Mouse (Mus musculus): ENCODE measurements around the gene Slc25a44. TPM values are rescaled to one million over a fixed set of nuclear protein-coding genes. Genes with fewer than 3 reads are reported as not detected.
A peak's percentile ranks its signal among the peaks of the same experiment; 100 is the strongest.

Gene Slc25a44
- polyA plus RNA-seq, 2 experiments, result 19.1 to 21.2 TPM

- Histone ChIP-seq H3K9me3 (ENCODE audit: control insufficient read depth, low read length) (no peaks in the 10 kb centered on the region), H3K27me3 (ENCODE audit: control insufficient read depth, insufficient read depth, low read length) (no peaks in the 10 kb centered on the region), H3K4me1 (ENCODE audit: control insufficient read depth, insufficient read depth, low read length) (0 out of 2 replicates have a peak, but pooled peaks cover 6% of the 10 kb centered on the region), H3K36me3 (ENCODE audit: control insufficient read depth, insufficient read depth, low read length) (no peaks in the 10 kb centered on the region), H3K4me2 (replicated peaks; ENCODE audit: low read depth, low read length, severe bottlenecking) (peak overlapping the region; percentile 43), H3K4me3 (replicated peaks; ENCODE audit: low read length) (peak overlapping the region; percentile 18), H3K27ac (replicated peaks; ENCODE audit: low read depth, low read length) (no peak overlapping the region), H3K9ac (ENCODE audit: low read depth, low read length, severe bottlenecking) (peak overlapping the region; percentile 34; the same call in 1 of the 2 replicates)
- 3% methylated on average over 14 of the region's 14 CpGs for WGBS
- ATAC-seq (ENCODE audit: low FRiP score, low read depth) (no peak), DNase-seq (ENCODE audit: low spot score) (no peak)
- no peak for TF ChIP-seq POLR2A (IDR thresholded peaks at IDR 0.05; ENCODE audit: borderline replicate concordance, extremely low read depth, insufficient read depth, insufficient read length)
These were observed 33.9 kb upstream of the Slc25a44 start for GRCm38 (mm10) chr3:88458778-88459219.

- 69% methylated on average over 7 of the region's 7 CpGs for WGBS
- H3K36me3 ChIP-seq (ENCODE audit: control insufficient read depth, insufficient read depth, low read length), result no peaks in the 10 kb centered on the region
- no peaks in the 10 kb centered on the region for H3K9me3 ChIP-seq (ENCODE audit: control insufficient read depth, low read length)
- H3K27me3 ChIP-seq (ENCODE audit: control insufficient read depth, insufficient read depth, low read length), result no peaks in the 10 kb centered on the region
- ATAC-seq (ENCODE audit: low FRiP score, low read depth) (no peak), DNase-seq (ENCODE audit: low spot score) (no peak)
- no peak overlapping the region for H3K27ac ChIP-seq (replicated peaks; ENCODE audit: low read depth, low read length)
- no peak overlapping the region for H3K4me3 ChIP-seq (replicated peaks; ENCODE audit: low read length)
- no peak for TF ChIP-seq POLR2A (IDR thresholded peaks at IDR 0.05; ENCODE audit: borderline replicate concordance, extremely low read depth, insufficient read depth, insufficient read length)
- 0 out of 2 replicates have a peak, but pooled peaks cover 6% of the 10 kb centered on the region for H3K4me1 ChIP-seq (ENCODE audit: control insufficient read depth, insufficient read depth, low read length)
- H3K9ac ChIP-seq (ENCODE audit: low read depth, low read length, severe bottlenecking), result no peak overlapping the region
- H3K4me2 ChIP-seq (replicated peaks; ENCODE audit: low read depth, low read length, severe bottlenecking), result no peak overlapping the region
These were observed 32.0 kb upstream of the Slc25a44 start for GRCm38 (mm10) chr3:88456746-88457532.

GRCm38 (mm10) chr3:88456313-88456712 is 31.4 kb upstream of the Slc25a44 start:
- H3K9ac ChIP-seq (ENCODE audit: low read depth, low read length, severe bottlenecking), result no peak overlapping the region
- TF ChIP-seq POLR2A (IDR thresholded peaks at IDR 0.05; ENCODE audit: borderline replicate concordance, extremely low read depth, insufficient read depth, insufficient read length), result no peak
- H3K4me1 ChIP-seq (ENCODE audit: control insufficient read depth, insufficient read depth, low read length), result 0 out of 2 replicates have a peak, but pooled peaks cover 6% of the 10 kb centered on the region
- H3K4me2 ChIP-seq (replicated peaks; ENCODE audit: low read depth, low read length, severe bottlenecking), result no peak overlapping the region
- DNase-seq (ENCODE audit: low spot score), result no peak
- no peaks in the 10 kb centered on the region for H3K36me3 ChIP-seq (ENCODE audit: control insufficient read depth, insufficient read depth, low read length)
- no peak overlapping the region for H3K4me3 ChIP-seq (replicated peaks; ENCODE audit: low read length)
- no peaks in the 10 kb centered on the region for H3K9me3 ChIP-seq (ENCODE audit: control insufficient read depth, low read length)
- no peaks in the 10 kb centered on the region for H3K27me3 ChIP-seq (ENCODE audit: control insufficient read depth, insufficient read depth, low read length)
- WGBS, result 86% methylated on average over 8 of the region's 8 CpGs
- H3K27ac ChIP-seq (replicated peaks; ENCODE audit: low read depth, low read length), result no peak overlapping the region
- ATAC-seq (ENCODE audit: low FRiP score, low read depth), result no peak

GRCm38 (mm10) chr3:88455588-88456264 is 30.8 kb upstream of the Slc25a44 start:
- 74% methylated on average over 18 of the region's 18 CpGs for WGBS
- H3K4me3 ChIP-seq (replicated peaks; ENCODE audit: low read length), result no peak overlapping the region
- DNase-seq (ENCODE audit: low spot score), result peak; percentile 32
- no peaks in the 10 kb centered on the region for H3K27me3 ChIP-seq (ENCODE audit: control insufficient read depth, insufficient read depth, low read length)
- TF ChIP-seq POLR2A (IDR thresholded peaks at IDR 0.05; ENCODE audit: borderline replicate concordance, extremely low read depth, insufficient read depth, insufficient read length), result no peak
- H3K27ac ChIP-seq (replicated peaks; ENCODE audit: low read depth, low read length), result no peak overlapping the region
- H3K9ac ChIP-seq (ENCODE audit: low read depth, low read length, severe bottlenecking), result 0 out of 2 replicates have a peak overlapping the region, but pooled peaks have one; percentile 31
- no peaks in the 10 kb centered on the region for H3K36me3 ChIP-seq (ENCODE audit: control insufficient read depth, insufficient read depth, low read length)
- 0 out of 2 replicates have a peak, but pooled peaks cover 6% of the 10 kb centered on the region for H3K4me1 ChIP-seq (ENCODE audit: control insufficient read depth, insufficient read depth, low read length)
- H3K4me2 ChIP-seq (replicated peaks; ENCODE audit: low read depth, low read length, severe bottlenecking), result no peak overlapping the region
- ATAC-seq (ENCODE audit: low FRiP score, low read depth), result no peak
- no peaks in the 10 kb centered on the region for H3K9me3 ChIP-seq (ENCODE audit: control insufficient read depth, low read length)

Data from limb, embryonic 14.5 days (tissue).